In genomic region chr15:96458273-96458672, GRCm38 (mm10) we compare ENCODE assay signal across 17 mouse cellular contexts. TPM values are rescaled to one million over a fixed set of nuclear protein-coding genes. Genes with fewer than 3 reads are reported as not detected.
DNase-seq lines count a peak whose midpoint lies in the region; ATAC-seq and TF ChIP-seq lines count a peak whose summit lies in the region.
"Had no signal": no experiment of that assay in that cellular context is flagged by ENCODE, and none has a peak within 500 bp of the region (broad histone marks: within the 10 kb centered on the region; RNA-seq: fewer than 3 reads in every experiment).

No protein-coding gene starts in this region.

- H3K79me2 ChIP-seq in CH12.LX (replicated peaks; ENCODE audit: control insufficient read depth, extremely low read depth, insufficient read depth, poor library complexity, severe bottlenecking), result peaks cover 67% of the 10 kb centered on the region

- H3K4me2 ChIP-seq in hindbrain, embryonic 12.5 days (replicated peaks), result no peak overlapping the region
- H3K4me2 ChIP-seq in CH12.LX (ENCODE audit: insufficient read depth, low read depth, poor library complexity, severe bottlenecking), result 0 out of 2 replicates have a peak overlapping the region, but pooled peaks have one; percentile 82
- peak overlapping the region; percentile 73 for H3K4me2 ChIP-seq in liver, embryonic 13.5 days
- H3K4me2 ChIP-seq: midbrain, embryonic 15.5 days had no signal

- no peak for TF ChIP-seq EP300 in CH12.LX (IDR thresholded peaks at IDR 0.05; ENCODE audit: low read length)

- peaks cover 7% of the 10 kb centered on the region; the same call in 1 of the 2 replicates for H3K36me3 ChIP-seq in hindbrain, embryonic 10.5 days
- H3K36me3 ChIP-seq in hindbrain, embryonic 12.5 days, result no peaks in the 10 kb centered on the region
- H3K36me3 ChIP-seq in CH12.LX (replicated peaks in 1 of 2; ENCODE audit: control insufficient read depth in 1 of 2, insufficient read depth in 1 of 2, low read length in 1 of 2), result peaks cover 4 to 25% of the 10 kb centered on the region in 2 experiments
- H3K36me3 ChIP-seq in embryonic facial prominence, embryonic 10.5 days (replicated peaks), result peaks cover 8% of the 10 kb centered on the region
- peaks cover 9% of the 10 kb centered on the region for H3K36me3 ChIP-seq in liver, embryonic 13.5 days
- H3K36me3 ChIP-seq: limb, embryonic 15.5 days; midbrain, embryonic 15.5 days; stomach, embryonic 15.5 days had no signal

- in situ Hi-C loops in CH12.LX (cut with MboI; ENCODE audit: low pct_ligation_motif_present, low pct_unique_long_range_greater_than_20kb, low sequenced_read_pairs), result no loop called here

- no peaks in the 10 kb centered on the region for H3K27me3 ChIP-seq in hindbrain, embryonic 10.5 days (ENCODE audit: insufficient read depth, poor library complexity, severe bottlenecking)
- no peaks in the 10 kb centered on the region for H3K27me3 ChIP-seq in hindbrain, embryonic 12.5 days
- no peaks in the 10 kb centered on the region for H3K27me3 ChIP-seq in CH12.LX (replicated peaks)
- no peaks in the 10 kb centered on the region for H3K27me3 ChIP-seq in embryonic facial prominence, embryonic 10.5 days (replicated peaks; ENCODE audit: low read depth, poor library complexity, severe bottlenecking)
- H3K27me3 ChIP-seq in liver, embryonic 13.5 days, result no peaks in the 10 kb centered on the region
- H3K27me3 ChIP-seq: limb, embryonic 15.5 days; midbrain, embryonic 15.5 days; stomach, embryonic 15.5 days had no signal

- dilution Hi-C loops in CH12.LX (cut with MboI; ENCODE audit: extremely low pct_ligation_motif_present, extremely low pct_unique_long_range_greater_than_20kb, low sequenced_read_pairs), result no loop called here

- no peak overlapping the region for H3K27ac ChIP-seq in hindbrain, embryonic 10.5 days
- no peak overlapping the region for H3K27ac ChIP-seq in hindbrain, embryonic 12.5 days
- no peak overlapping the region for H3K27ac ChIP-seq in CH12.LX (ENCODE audit: insufficient read depth, low read depth)
- H3K27ac ChIP-seq in embryonic facial prominence, embryonic 10.5 days (replicated peaks), result no peak overlapping the region
- peak overlapping the region; percentile 99 for H3K27ac ChIP-seq in liver, embryonic 13.5 days
- H3K27ac ChIP-seq: layer of hippocampus, adult 2 months; limb, embryonic 15.5 days; midbrain, embryonic 15.5 days; stomach, embryonic 15.5 days had no signal

- ATAC-seq in hindbrain, embryonic 12.5 days (ENCODE audit: low FRiP score), result no peak
- no peak for ATAC-seq in liver, embryonic 13.5 days (ENCODE audit: low read depth)
- ATAC-seq: midbrain, embryonic 15.5 days had no signal

- no peak for DNase-seq in hindbrain, embryonic 10.5 days (ENCODE audit: low spot score)
- no peak for DNase-seq in CH12.LX (ENCODE audit: extremely low read depth)
- no peak for DNase-seq in embryonic facial prominence, embryonic 10.5 days (ENCODE audit: low spot score)
- no peak for DNase-seq in liver, embryonic 13.5 days
- DNase-seq in cerebellum, postnatal 14 days, result no peak
- DNase-seq in adrenal gland, postnatal 14 days, result no peak
- DNase-seq in left cerebral cortex, adult 8-10 months (ENCODE audit: low spot score in 2 of 2), result no peak
- DNase-seq: cerebellum, adult 2 months; heart, adult 18-20 months; lung, postnatal 10 days; thymus, adult 18-20 months; thymus, postnatal 4 days had no signal

- no peak for TF ChIP-seq POLR2A in CH12.LX (IDR thresholded peaks at IDR 0.05; ENCODE audit: low read depth, low read length)

- no peak overlapping the region for H3K9ac ChIP-seq in hindbrain, embryonic 12.5 days
- H3K9ac ChIP-seq in CH12.LX (ENCODE audit: insufficient read depth, low read depth), result peak overlapping the region; percentile 57; the same call in 1 of the 2 replicates
- peak overlapping the region; percentile 100 for H3K9ac ChIP-seq in liver, embryonic 13.5 days
- H3K9ac ChIP-seq: limb, embryonic 15.5 days; midbrain, embryonic 15.5 days; stomach, embryonic 15.5 days had no signal

- 0 out of 2 replicates have a peak overlapping the region, but pooled peaks have one; percentile 5 for H3K4me3 ChIP-seq in hindbrain, embryonic 10.5 days
- H3K4me3 ChIP-seq in hindbrain, embryonic 12.5 days, result no peak overlapping the region
- H3K4me3 ChIP-seq in CH12.LX (replicated peaks in 1 of 3; ENCODE audit: low read depth in 2 of 3, low read length in 2 of 3, poor library complexity in 1 of 3), result no peak overlapping the region
- peak overlapping the region; percentile 92; the same call in 1 of the 2 replicates for H3K4me3 ChIP-seq in embryonic facial prominence, embryonic 10.5 days
- H3K4me3 ChIP-seq in liver, embryonic 13.5 days (replicated peaks), result peak overlapping the region; percentile 96
- H3K4me3 ChIP-seq: layer of hippocampus, adult 2 months; limb, embryonic 15.5 days; midbrain, embryonic 15.5 days; stomach, embryonic 15.5 days had no signal

- TF ChIP-seq CTCF in CH12.LX (conservative IDR thresholded peaks at IDR 0.05 in 1 of 2, IDR thresholded peaks at IDR 0.05 in 1 of 2; ENCODE audit: low read depth in 2 of 2, low read length in 2 of 2), result no peak

- no peaks in the 10 kb centered on the region for H3K9me3 ChIP-seq in hindbrain, embryonic 10.5 days
- no peaks in the 10 kb centered on the region for H3K9me3 ChIP-seq in hindbrain, embryonic 12.5 days (replicated peaks)
- H3K9me3 ChIP-seq in CH12.LX (replicated peaks; ENCODE audit: low read length), result no peaks in the 10 kb centered on the region
- no peaks in the 10 kb centered on the region for H3K9me3 ChIP-seq in embryonic facial prominence, embryonic 10.5 days
- H3K9me3 ChIP-seq in liver, embryonic 13.5 days (replicated peaks), result no peaks in the 10 kb centered on the region
- H3K9me3 ChIP-seq: limb, embryonic 15.5 days; midbrain, embryonic 15.5 days; stomach, embryonic 15.5 days had no signal

- no peak for TF ChIP-seq RAD21 in CH12.LX (IDR thresholded peaks at IDR 0.05; ENCODE audit: low read depth, low read length)

- H3K4me1 ChIP-seq in hindbrain, embryonic 10.5 days (replicated peaks), result peaks cover 36% of the 10 kb centered on the region
- peaks cover 14% of the 10 kb centered on the region for H3K4me1 ChIP-seq in hindbrain, embryonic 12.5 days
- H3K4me1 ChIP-seq in CH12.LX (ENCODE audit: control insufficient read depth in 1 of 2, insufficient read depth in 2 of 2), result peaks cover 14 to 48% of the 10 kb centered on the region in 2 experiments
- H3K4me1 ChIP-seq in embryonic facial prominence, embryonic 10.5 days, result peaks cover 30% of the 10 kb centered on the region
- H3K4me1 ChIP-seq in liver, embryonic 13.5 days (replicated peaks), result peaks cover 72% of the 10 kb centered on the region

- WGBS in hindbrain, embryonic 10.5 days, result 95% methylated on average over 3 of the region's 3 CpGs
- 88% methylated on average over 3 of the region's 3 CpGs for WGBS in hindbrain, embryonic 12.5 days
- 91% methylated on average over 3 of the region's 3 CpGs for WGBS in embryonic facial prominence, embryonic 10.5 days
- WGBS in liver, embryonic 13.5 days (ENCODE audit: insufficient replicate concordance), result 80% methylated on average over 3 of the region's 3 CpGs

TF ChIP-seq in CH12.LX, 34 proteins besides CTCF, POLR2A, EP300 and RAD21:
- TF ChIP-seq GABPA (IDR thresholded peaks at IDR 0.05; ENCODE audit: insufficient replicate concordance, low read depth, low read length) (no peak), MYC (IDR thresholded peaks at IDR 0.05; ENCODE audit: low read depth, low read length) (no peak), JUN (IDR thresholded peaks at IDR 0.05; ENCODE audit: insufficient read depth, low read depth, low read length) (no peak), IRF4 (IDR thresholded peaks at IDR 0.05; ENCODE audit: low read depth, low read length) (no peak)

RNA-seq across cellular contexts. Expression of gene Scaf11, which starts 2.4 kb away (rescaled TPM):
- polyA plus RNA-seq in hindbrain, embryonic 10.5 days (2016; fragmentation: Nextera tagmentation; extraction: Ambion mirVana), result 66.3 and 94.9 TPM in 2 replicates
- 81.3 and 84.2 TPM in 2 replicates for polyA plus RNA-seq in hindbrain, embryonic 12.5 days (2016; fragmentation: Nextera tagmentation; extraction: Ambion mirVana)
- total RNA-seq in CH12.LX (2012; rRNA removed) (57.2 and 63.9 TPM in 2 replicates), CH12.LX (2014; rRNA removed) (59.8 and 66.6 TPM in 2 replicates)
- polyA plus RNA-seq in CH12.LX (2012; ENCODE audit: insufficient read length, low read depth), result 88.0 and 92.0 TPM in 2 replicates
- polyA plus RNA-seq in embryonic facial prominence, embryonic 10.5 days (2016; fragmentation: Nextera tagmentation; extraction: Ambion mirVana), result 116 and 118 TPM in 2 replicates
- polyA plus RNA-seq in liver, embryonic 13.5 days (2015; fragmentation: Nextera tagmentation; extraction: Ambion mirVana), result 53.4 and 57.0 TPM in 2 replicates
- 70.4 and 76.2 TPM in 2 replicates for total RNA-seq in adrenal gland, postnatal 14 days (2021)
- 10 to 100 TPM; 56.2 to 60.7 (median 57.9) TPM for total RNA-seq in left cerebral cortex, adult 8-10 months (2022)

Comparison
In these comparisons a context has a peak if more than half of its experiments do, and no peak if none do; other contexts are left out.
1. H3K4me3 ChIP-seq: peak in hindbrain, embryonic 10.5 days (single experiment), embryonic facial prominence, embryonic 10.5 days (single experiment) and liver, embryonic 13.5 days (single experiment); none in hindbrain, embryonic 12.5 days (single experiment) and CH12.LX (0 of 3).